Mouse (Mus musculus) neutrophil, adult 83 days (primary cell): Measurements from ENCODE around the gene Nhej1. TPM values are rescaled to one million over a fixed set of nuclear protein-coding genes. Genes with fewer than 3 reads are reported as not detected.

ENCODE experiments used
- total RNA-seq, 2 experiments: library from RNA; stranded (reverse); gene quantifications; one replicate each; pipeline ENCODE4 v1.2.4; 2023

The Nhej1 gene
- 1 to 10 TPM; 6.2 to 7.5 TPM for total RNA-seq

GRCm38 (mm10) chr1:75124346-75125321, at the start of gene Nhej1:
Nhej1 (minus strand) TSS chr1:75125200.

DNA sequence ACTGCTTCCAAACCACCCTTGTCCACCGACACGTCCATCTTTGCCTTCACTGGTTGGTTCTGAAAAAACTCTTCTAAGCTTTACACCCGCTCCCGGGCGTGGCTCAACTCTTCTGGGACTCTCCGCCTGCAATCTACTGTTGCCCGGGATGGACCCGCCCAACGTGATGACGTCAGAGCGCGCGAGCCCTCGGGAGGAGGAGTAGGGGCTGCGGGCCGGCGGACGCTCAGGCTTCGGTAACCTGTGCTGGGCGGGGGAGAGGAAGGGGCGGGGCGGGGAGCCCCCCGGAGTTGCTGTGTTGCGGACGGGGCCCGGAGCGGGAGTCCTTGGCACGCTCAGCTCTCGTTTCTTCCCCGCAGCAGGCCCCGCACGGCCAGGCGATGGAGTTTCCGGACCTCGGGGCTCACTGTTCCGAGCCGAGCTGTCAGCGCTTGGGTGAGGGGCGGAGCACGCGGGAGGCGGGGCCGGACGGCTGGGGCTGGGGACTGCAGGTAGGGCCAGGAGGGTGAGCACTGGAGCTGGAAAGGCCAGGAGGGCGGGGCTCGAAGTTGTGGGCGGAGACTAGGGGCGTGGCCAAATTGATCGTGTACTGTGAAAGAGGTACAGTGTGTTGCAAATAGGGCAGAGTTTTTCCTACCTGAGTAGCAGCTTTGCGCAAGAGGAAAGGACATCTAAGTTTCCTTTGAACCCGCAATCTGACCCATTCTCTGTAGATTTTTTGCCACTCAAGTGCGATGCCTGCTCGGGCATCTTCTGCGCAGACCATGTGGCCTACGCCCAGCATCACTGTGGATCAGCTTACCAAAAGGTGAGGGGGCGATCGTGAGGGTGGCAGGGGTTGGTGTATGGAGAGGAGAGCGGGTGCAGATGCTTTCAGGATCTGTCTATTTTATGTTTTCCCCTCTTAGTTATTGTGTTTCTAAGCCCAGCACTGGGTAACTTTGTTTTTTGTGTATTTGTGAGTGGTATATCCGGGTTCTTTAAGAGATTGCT, 43.8 kb upstream of the Nhej1 start, which contains the start of gene Zfand2b:
TSS of gene Zfand2b (plus strand) at position 175 of the 993 bp plus-strand sequence.

GRCm38 (mm10) chr1:75142301-75143261, 17.6 kb upstream of the Nhej1 start, which contains the start of the genes Cnppd1 and Retreg2:
Cnppd1 (minus strand) TSS chr1:75142711.
Retreg2 (plus strand) TSS chr1:75142778.

DNA sequence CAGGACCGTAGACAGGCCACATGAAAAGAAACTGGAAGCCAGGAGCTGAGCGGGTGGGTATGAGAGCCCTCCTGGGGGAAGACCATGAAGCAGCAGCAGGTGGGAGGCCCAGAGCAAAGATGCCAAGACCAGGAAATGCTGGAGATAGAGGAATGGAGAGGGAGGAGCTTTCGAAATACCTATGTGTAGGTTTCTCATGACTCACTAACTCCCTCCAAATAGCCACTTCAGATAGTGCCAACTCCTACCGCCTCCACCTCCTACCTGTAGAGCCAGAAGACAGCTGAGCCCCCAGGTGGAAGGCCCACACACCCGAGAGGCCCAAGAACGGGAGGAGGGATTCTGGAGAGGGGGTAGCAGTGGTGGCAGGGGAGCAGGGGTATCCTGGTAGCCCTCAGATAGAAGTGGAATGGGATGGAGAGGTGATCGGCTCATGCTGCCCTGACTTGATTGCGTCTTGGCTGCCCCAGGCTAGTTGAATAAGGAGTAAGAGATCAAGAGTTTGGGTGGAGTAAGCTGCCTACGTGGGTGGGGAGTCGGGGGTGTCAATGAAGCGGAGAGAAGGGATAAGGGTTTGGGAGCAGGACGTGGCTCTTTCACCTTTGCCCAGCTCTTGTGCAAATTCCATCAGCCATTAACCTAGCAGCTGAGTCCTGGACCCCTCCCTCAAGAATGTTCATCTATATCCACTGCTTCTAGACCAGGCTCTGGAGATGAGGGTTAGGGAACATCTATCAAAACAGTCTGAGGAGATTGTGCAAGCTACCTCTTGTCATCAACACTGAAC, 8.6 kb upstream of the Nhej1 start, which contains the start of gene Slc23a3:
TSS of gene Slc23a3 (minus strand) at position 470 of the 787 bp plus-strand sequence.

GRCm38 (mm10) chr1:74951556-74952210, 173.3 kb downstream of the Nhej1 start, which contains the start of gene Ihh:
Ihh (minus strand) TSS chr1:74951672.

DNA sequence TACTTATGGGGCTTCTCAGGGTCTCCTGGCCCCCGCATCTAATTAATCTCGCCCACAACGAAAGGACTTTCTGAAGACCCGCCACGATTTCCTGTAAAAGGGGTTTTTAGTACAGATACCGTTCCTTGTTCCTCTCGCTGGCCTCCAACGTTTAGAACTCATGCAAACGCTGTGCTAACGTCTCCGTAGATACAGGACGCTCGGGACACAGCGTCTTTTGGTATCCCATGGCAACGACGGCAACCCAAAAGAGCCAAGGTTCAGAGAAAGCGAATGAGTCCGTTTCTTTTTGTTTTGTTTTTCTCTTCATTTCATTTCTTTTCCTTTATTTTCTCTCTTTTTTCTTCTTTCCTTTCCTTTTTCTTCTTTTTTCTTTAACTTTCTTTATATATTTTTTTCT, 189.6 kb downstream of the Nhej1 start, which contains the start of gene Cfap65:
TSS of gene Cfap65 (minus strand) at position 198 of the 400 bp plus-strand sequence.

Other genes starting within 250 kb of the Nhej1 start
- not detected for gene Fev, start 239.8 kb downstream of the Nhej1 start, total RNA-seq
- gene Cryba2, start 232.1 kb downstream of the Nhej1 start, total RNA-seq, result not detected
- not detected for gene Cfap65, start 189.6 kb downstream of the Nhej1 start, total RNA-seq
- under 1 TPM; 0.31 to 0.57 TPM for gene Ihh, start 173.5 kb downstream of the Nhej1 start, total RNA-seq
- gene Slc23a3, start 8.7 kb upstream of the Nhej1 start, total RNA-seq, result 1 to 10 TPM in 1 of 2 experiments, under 1 TPM in 1; 0.97 to 1.7 TPM
- 100 to 1,000 TPM; 107 to 118 TPM for gene Cnppd1, start 17.5 kb upstream of the Nhej1 start, total RNA-seq
- gene Retreg2, start 17.6 kb upstream of the Nhej1 start, total RNA-seq, result 10 to 100 TPM; 67.3 to 75.8 TPM
- 10 to 100 TPM; 52.0 to 53.7 TPM for gene Zfand2b, start 43.4 kb upstream of the Nhej1 start, total RNA-seq
- 10 to 100 TPM in 1 of 2 experiments, 1 to 10 TPM in 1; 9.1 to 15.4 TPM for gene Abcb6, start 55.2 kb upstream of the Nhej1 start, total RNA-seq
- gene Ankzf1, start 67.0 kb upstream of the Nhej1 start, total RNA-seq, result 10 to 100 TPM; 20.1 to 20.9 TPM
- 10 to 100 TPM; 69.5 to 69.6 TPM for gene Atg9a, start 67.0 kb upstream of the Nhej1 start, total RNA-seq
- gene Glb1l, start 85.6 kb upstream of the Nhej1 start, total RNA-seq, result 10 to 100 TPM; 20.6 to 23.3 TPM
- 100 to 1,000 TPM; 136 to 150 TPM for gene Stk16, start 85.6 kb upstream of the Nhej1 start, total RNA-seq
- 100 to 1,000 TPM; 408 to 432 TPM for gene Tuba4a, start 94.7 kb upstream of the Nhej1 start, total RNA-seq
- not detected for gene A630095N17Rik, start 106.9 kb upstream of the Nhej1 start, total RNA-seq
- gene Dnajb2, start 111.2 kb upstream of the Nhej1 start, total RNA-seq, result 10 to 100 TPM; 13.0 to 17.9 TPM
- gene Ptprn, start 139.3 kb upstream of the Nhej1 start, total RNA-seq, result not detected
- not detected for gene Resp18, start 153.2 kb upstream of the Nhej1 start, total RNA-seq
- gene Dnpep, start 192.8 kb upstream of the Nhej1 start, total RNA-seq, result 10 to 100 TPM; 26.2 to 31.6 TPM
- under 1 TPM; 0.11 to 0.38 TPM for gene Des, start 235.1 kb upstream of the Nhej1 start, total RNA-seq